Mouse (Mus musculus): Measurements from ENCODE around the gene H2-M9. TPM values are rescaled to one million over a fixed set of nuclear protein-coding genes. Genes with fewer than 3 reads are reported as not detected.

The H2-M9 gene
- polyA plus RNA-seq (2015; fragmentation: Nextera tagmentation; extraction: Ambion mirVana), result 0.11 and 0.40 TPM in 2 replicates

GRCm38 (mm10) chr17:36642566-36642965, at the start of gene H2-M9:
Gene H2-M9 (minus strand): TSS chr17:36642666.
- no peak within 1 kb of the TSS for H3K4me2 ChIP-seq (replicated peaks; ENCODE audit: low read depth, low read length)
- H3K27me3 ChIP-seq (replicated peaks; ENCODE audit: insufficient read depth, low read length), result no peaks in the 10 kb centered on the region
- no peak within 1 kb of the TSS for H3K27ac ChIP-seq (ENCODE audit: low read length)
- H3K36me3 ChIP-seq (ENCODE audit: insufficient read depth, low read length), result no peaks in the 10 kb centered on the region
- H3K4me3 ChIP-seq (ENCODE audit: low read depth, low read length), result no peak within 1 kb of the TSS
- H3K9ac ChIP-seq (replicated peaks; ENCODE audit: low read depth), result no peak within 1 kb of the TSS
- no peak for DNase-seq (ENCODE audit: low spot score)
- no peaks in the 10 kb centered on the region for H3K4me1 ChIP-seq (ENCODE audit: insufficient read depth, low read depth, low read length)
- ATAC-seq, result no peak
- no peaks in the 10 kb centered on the region for H3K9me3 ChIP-seq (ENCODE audit: low read length)
- TF ChIP-seq CTCF (IDR thresholded peaks at IDR 0.05) (no peak), EP300 (IDR thresholded peaks at IDR 0.05) (no peak)
- WGBS, result 78% methylated on average over 3 of the region's 3 CpGs

GRCm38 (mm10) chr17:36672119-36672518, 29.7 kb upstream of the H2-M9 start, which contains the start of gene H2-M1:
Gene H2-M1 (minus strand): TSS chr17:36672219.
- 54% methylated on average over 3 of the region's 3 CpGs for WGBS
- no peak within 1 kb of the TSS for H3K4me3 ChIP-seq (ENCODE audit: low read depth, low read length)
- H3K9me3 ChIP-seq (ENCODE audit: low read length), result no peaks in the 10 kb centered on the region
- H3K27ac ChIP-seq (ENCODE audit: low read length), result no peak within 1 kb of the TSS
- no peaks in the 10 kb centered on the region for H3K36me3 ChIP-seq (ENCODE audit: insufficient read depth, low read length)
- H3K4me1 ChIP-seq (ENCODE audit: insufficient read depth, low read depth, low read length), result no peaks in the 10 kb centered on the region
- ATAC-seq, result no peak
- H3K4me2 ChIP-seq (replicated peaks; ENCODE audit: low read depth, low read length), result no peak within 1 kb of the TSS
- no peak for DNase-seq (ENCODE audit: low spot score)
- TF ChIP-seq CTCF (IDR thresholded peaks at IDR 0.05), result no peak
- no peak for TF ChIP-seq EP300 (IDR thresholded peaks at IDR 0.05)
- H3K27me3 ChIP-seq (replicated peaks; ENCODE audit: insufficient read depth, low read length), result no peaks in the 10 kb centered on the region
- no peak within 1 kb of the TSS for H3K9ac ChIP-seq (replicated peaks; ENCODE audit: low read depth)

Other genes starting within 250 kb of the H2-M9 start
- not detected in 2 replicates for gene H2-M10.4, start 180.3 kb downstream of the H2-M9 start, polyA plus RNA-seq (2015; fragmentation: Nextera tagmentation; extraction: Ambion mirVana)
- gene H2-M11, start 95.6 kb downstream of the H2-M9 start, polyA plus RNA-seq (2015; fragmentation: Nextera tagmentation; extraction: Ambion mirVana), result not detected in 2 replicates
- gene H2-M1, start 29.6 kb upstream of the H2-M9 start, polyA plus RNA-seq (2015; fragmentation: Nextera tagmentation; extraction: Ambion mirVana), result not detected in 2 replicates
- not detected in 2 replicates for gene H2-M10.5, start 130.2 kb upstream of the H2-M9 start, polyA plus RNA-seq (2015; fragmentation: Nextera tagmentation; extraction: Ambion mirVana)
- not detected in 2 replicates for gene H2-M10.6, start 169.5 kb upstream of the H2-M9 start, polyA plus RNA-seq (2015; fragmentation: Nextera tagmentation; extraction: Ambion mirVana)
- gene Trim26, start 194.5 kb upstream of the H2-M9 start, polyA plus RNA-seq (2015; fragmentation: Nextera tagmentation; extraction: Ambion mirVana), result 29.7 and 35.3 TPM in 2 replicates
- 0.10 and 0.14 TPM in 2 replicates for gene Trim15, start 224.5 kb upstream of the H2-M9 start, polyA plus RNA-seq (2015; fragmentation: Nextera tagmentation; extraction: Ambion mirVana)
- 3.5 and 3.6 TPM in 2 replicates for gene Trim10, start 226.9 kb upstream of the H2-M9 start, polyA plus RNA-seq (2015; fragmentation: Nextera tagmentation; extraction: Ambion mirVana)
- gene Trim40, start 247.5 kb upstream of the H2-M9 start, polyA plus RNA-seq (2015; fragmentation: Nextera tagmentation; extraction: Ambion mirVana), result not detected in 2 replicates

Measured in lung, postnatal 0 days (tissue).